Mouse (Mus musculus) embryonic fibroblast, embryonic 13.5 days (primary cell): ENCODE results near the gene Ccdc60.
"Not testable (repeated sequence)": the region's sequence is repeated elsewhere in the genome, so short reads cannot be mapped to it uniquely, and the experiment has no call there.

Experiments
- CTCF ChIP-seq: IDR thresholded peaks from 2 replicates; pipeline ENCODE4 v1.5.1; 2011; ENCODE audit warnings: mild to moderate bottlenecking, control low read depth, low read length, moderate library complexity, borderline replicate concordance; ENCODE audit not compliant: insufficient read depth
- POLR2A ChIP-seq: IDR thresholded peaks from 2 replicates; pipeline ENCODE4 v1.6.1; 2011; ENCODE audit warnings: low read depth, mild to moderate bottlenecking, control low read depth, low read length, moderate library complexity

DNA sequence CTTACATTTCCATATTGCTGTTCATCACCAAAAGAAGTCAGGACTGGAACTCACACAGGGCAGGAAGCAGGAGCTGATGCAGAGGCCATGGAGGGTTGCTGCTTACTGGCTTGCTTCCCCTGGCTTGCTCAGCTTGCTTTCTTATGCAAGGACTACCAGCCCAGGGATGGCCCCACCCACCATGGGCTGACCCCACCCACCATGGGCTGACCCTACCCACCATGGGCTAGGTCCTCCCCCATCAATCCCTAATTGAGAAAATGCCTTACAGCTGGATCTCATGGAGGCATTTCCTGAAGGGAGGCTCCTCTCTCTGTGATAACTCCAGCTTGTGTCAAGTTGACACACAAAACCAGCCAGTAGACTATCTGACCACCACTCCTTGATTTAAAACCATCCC lies 142.3 kb downstream of the Ccdc60 start:
- TF ChIP-seq POLR2A, CTCF: not testable (repeated sequence)
